Mouse (Mus musculus): ENCODE data around the gene Usp22. TPM values are rescaled to one million over a fixed set of nuclear protein-coding genes. Genes with fewer than 3 reads are reported as not detected.

Usp22 gene
- polyA plus RNA-seq, 1 experiment from 2014 or later: 92.5 TPM

DNA sequence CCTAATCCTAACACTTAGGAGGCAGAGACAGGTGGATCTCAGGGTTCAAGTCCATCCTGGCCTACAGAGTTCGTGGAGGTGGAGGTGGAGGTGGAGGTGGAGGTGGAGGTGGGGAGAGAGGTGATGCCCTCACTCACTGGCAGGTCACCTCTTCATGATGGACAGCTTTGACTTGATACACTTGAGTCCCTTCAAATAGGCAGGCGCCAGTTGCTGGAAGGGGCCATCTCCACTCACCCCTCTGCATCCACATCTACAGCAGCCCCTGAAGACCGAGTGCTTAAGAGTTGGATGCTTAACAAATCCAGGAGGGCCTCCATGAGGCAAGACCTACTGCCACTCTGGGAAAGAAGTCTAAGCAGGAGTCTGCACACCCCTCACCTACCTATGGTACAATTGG, 11.5 kb downstream of the Usp22 start:
- Histone ChIP-seq H3K4me1 (ENCODE audit: control insufficient read depth in 2 of 2, insufficient read depth in 2 of 2, low read length in 2 of 2) (no peaks in the 10 kb centered on the region; a peak in 1 of 4 replicates), H3K27me3 (ENCODE audit: control insufficient read depth, insufficient read depth, low read length) (no peaks in the 10 kb centered on the region), H3K4me2 (ENCODE audit: low read length) (no peak overlapping the region), H3K36me3 (ENCODE audit: control insufficient read depth, insufficient read depth, low read length) (peaks cover 100% of the 10 kb centered on the region), H3K27ac (replicated peaks in 1 of 2; ENCODE audit: control insufficient read depth in 1 of 2, insufficient read depth in 1 of 2, low read depth in 2 of 2, low read length in 2 of 2) (no peak overlapping the region), H3K9ac (ENCODE audit: low read length) (no peak overlapping the region), H3K9me3 (ENCODE audit: control insufficient read depth, low read length) (no peaks in the 10 kb centered on the region), H3K4me3 (ENCODE audit: control insufficient read depth in 1 of 2, insufficient read depth in 1 of 2, low read depth in 1 of 2, low read length in 2 of 2) (no peak overlapping the region)
- no peak for ATAC-seq (ENCODE audit: insufficient number of reproducible peaks, insufficient read depth, low FRiP score, low read depth)
- 79% methylated on average over 3 of the region's 3 CpGs for WGBS

DNA sequence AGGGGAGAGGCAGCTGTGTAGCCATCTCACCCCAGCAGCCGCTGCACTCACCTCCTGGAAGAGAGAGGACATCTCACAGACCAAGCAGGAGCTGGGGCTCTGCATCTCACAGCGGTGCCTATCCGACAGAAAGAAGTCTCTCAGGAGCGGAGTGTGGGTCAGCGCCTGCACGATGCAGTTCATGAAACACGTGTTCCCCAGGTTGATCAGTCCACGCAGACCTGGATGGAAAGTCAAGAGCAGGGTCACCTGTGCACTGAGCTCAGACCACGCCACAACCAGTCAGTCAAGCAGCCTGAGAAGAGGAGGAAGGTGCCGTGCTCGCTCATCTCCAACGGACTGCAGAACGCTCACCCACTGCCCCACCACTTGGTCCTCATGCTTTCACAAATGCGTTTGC, 12.1 kb downstream of the Usp22 start:
- peaks cover 100% of the 10 kb centered on the region for H3K36me3 ChIP-seq (ENCODE audit: control insufficient read depth, insufficient read depth, low read length)
- H3K9ac ChIP-seq (ENCODE audit: low read length): no peak overlapping the region
- H3K4me3 ChIP-seq (ENCODE audit: control insufficient read depth in 1 of 2, insufficient read depth in 1 of 2, low read depth in 1 of 2, low read length in 2 of 2): no peak overlapping the region
- H3K4me1 ChIP-seq (ENCODE audit: control insufficient read depth in 2 of 2, insufficient read depth in 2 of 2, low read length in 2 of 2): no peaks in the 10 kb centered on the region; a peak in 1 of 4 replicates
- WGBS: 93% methylated on average over 14 of the region's 14 CpGs
- no peaks in the 10 kb centered on the region for H3K27me3 ChIP-seq (ENCODE audit: control insufficient read depth, insufficient read depth, low read length)
- no peak overlapping the region for H3K27ac ChIP-seq (replicated peaks in 1 of 2; ENCODE audit: control insufficient read depth in 1 of 2, insufficient read depth in 1 of 2, low read depth in 2 of 2, low read length in 2 of 2)
- no peak for ATAC-seq (ENCODE audit: insufficient number of reproducible peaks, insufficient read depth, low FRiP score, low read depth)
- no peaks in the 10 kb centered on the region for H3K9me3 ChIP-seq (ENCODE audit: control insufficient read depth, low read length)
- H3K4me2 ChIP-seq (ENCODE audit: low read length): no peak overlapping the region

DNA sequence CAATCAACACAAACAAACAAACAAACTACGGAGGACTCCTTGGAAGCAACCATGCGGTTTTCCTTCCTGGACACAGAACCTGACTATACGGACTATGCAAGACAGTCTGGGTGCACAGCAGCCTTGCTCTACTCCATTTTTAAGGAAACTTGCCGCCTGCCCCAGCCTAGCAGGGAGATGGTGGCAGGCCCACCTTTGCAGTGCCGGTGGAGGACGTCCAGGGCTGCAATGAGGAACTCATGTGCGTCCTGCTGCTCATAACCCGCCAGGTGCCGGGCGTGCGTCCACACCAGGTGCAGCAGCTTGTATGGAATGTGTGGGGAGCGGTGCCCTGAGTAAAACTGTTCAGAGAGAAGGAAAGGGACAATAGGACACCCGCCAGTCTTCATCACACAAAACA, 13.7 kb downstream of the Usp22 start:
- Histone ChIP-seq H3K9ac (ENCODE audit: low read length) (no peak overlapping the region), H3K27me3 (ENCODE audit: control insufficient read depth, insufficient read depth, low read length) (no peaks in the 10 kb centered on the region), H3K36me3 (ENCODE audit: control insufficient read depth, insufficient read depth, low read length) (peaks cover 100% of the 10 kb centered on the region), H3K4me3 (ENCODE audit: control insufficient read depth in 1 of 2, insufficient read depth in 1 of 2, low read depth in 1 of 2, low read length in 2 of 2) (no peak overlapping the region), H3K27ac (replicated peaks in 1 of 2; ENCODE audit: control insufficient read depth in 1 of 2, insufficient read depth in 1 of 2, low read depth in 2 of 2, low read length in 2 of 2) (no peak overlapping the region), H3K4me1 (ENCODE audit: control insufficient read depth in 2 of 2, insufficient read depth in 2 of 2, low read length in 2 of 2) (no peaks in the 10 kb centered on the region; a peak in 2 of 4 replicates), H3K4me2 (ENCODE audit: low read length) (no peak overlapping the region), H3K9me3 (ENCODE audit: control insufficient read depth, low read length) (no peaks in the 10 kb centered on the region)
- ATAC-seq (ENCODE audit: insufficient number of reproducible peaks, insufficient read depth, low FRiP score, low read depth): no peak
- 94% methylated on average over 13 of the region's 13 CpGs for WGBS

DNA sequence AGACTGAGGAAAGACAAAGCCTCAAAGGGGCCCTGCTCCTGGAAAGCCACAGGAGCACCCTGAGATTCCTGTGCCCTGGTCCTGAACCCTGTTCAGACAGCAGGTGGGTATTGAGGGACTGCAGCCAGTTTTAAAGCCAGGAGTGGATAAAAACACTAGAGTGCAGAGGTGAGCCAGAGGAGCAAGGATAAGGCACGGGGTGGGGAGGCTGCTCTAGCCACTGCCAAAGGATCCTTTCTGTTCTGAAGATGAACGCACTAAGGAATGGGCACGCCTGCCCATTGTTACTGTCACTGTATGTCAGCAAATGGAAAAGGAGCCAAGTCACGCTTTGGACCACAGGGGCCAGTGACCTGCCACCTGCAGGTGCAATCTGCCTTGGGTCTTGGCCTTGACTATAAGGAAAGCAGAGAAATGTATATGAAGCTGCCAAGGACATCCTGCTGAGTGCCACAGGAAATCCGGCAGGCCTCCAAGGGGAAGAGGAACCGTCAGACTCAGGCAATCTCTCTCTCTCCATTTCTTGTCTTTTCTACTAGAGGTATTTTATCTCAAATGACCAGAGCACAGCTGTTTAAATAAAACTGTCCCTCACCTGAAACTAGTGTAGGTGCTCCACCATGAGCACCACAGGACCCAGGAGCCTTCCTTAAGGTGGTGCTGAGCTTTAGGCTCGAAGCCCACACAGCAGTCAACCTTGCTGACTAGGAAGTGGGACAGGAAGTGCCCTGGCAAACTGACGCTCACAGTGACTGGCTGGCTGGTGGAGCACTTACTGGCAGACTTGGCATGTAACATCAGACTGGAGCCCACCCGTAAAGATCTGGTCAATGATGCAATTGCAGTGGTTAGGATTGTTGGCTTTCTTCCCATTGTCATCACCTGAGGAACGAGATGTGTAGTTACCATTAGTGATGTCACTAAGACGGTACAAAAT, 14.8 kb downstream of the Usp22 start:
- no peak for ATAC-seq (ENCODE audit: insufficient number of reproducible peaks, insufficient read depth, low FRiP score, low read depth)

DNA sequence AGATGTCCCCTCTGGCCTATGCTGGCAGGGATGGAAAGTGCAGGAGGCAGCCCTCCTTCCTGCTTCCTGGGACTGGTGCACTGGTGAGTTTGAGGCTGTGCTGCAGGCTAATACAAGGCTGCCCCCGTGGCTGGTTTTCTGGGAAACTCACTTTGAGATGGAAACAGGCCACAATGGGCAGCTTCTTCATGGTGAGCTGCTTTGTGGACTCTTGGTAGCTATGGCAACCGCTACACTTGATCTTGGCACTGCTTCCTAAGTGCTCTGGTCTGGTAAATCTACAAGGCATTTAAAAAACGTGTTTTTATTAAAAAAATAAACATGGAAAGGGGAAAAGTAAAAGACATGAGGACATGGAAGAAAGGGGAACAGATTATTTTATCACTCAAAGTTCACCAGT, 16.7 kb downstream of the Usp22 start:
- 79% methylated on average over 3 of the region's 3 CpGs for WGBS
- no peaks in the 10 kb centered on the region for H3K27me3 ChIP-seq (ENCODE audit: control insufficient read depth, insufficient read depth, low read length)
- H3K4me1 ChIP-seq (ENCODE audit: control insufficient read depth in 2 of 2, insufficient read depth in 2 of 2, low read length in 2 of 2): peaks cover 0 to 8% of the 10 kb centered on the region in 2 experiments; a peak in 1 of 4 replicates
- peaks cover 100% of the 10 kb centered on the region for H3K36me3 ChIP-seq (ENCODE audit: control insufficient read depth, insufficient read depth, low read length)
- no peak for ATAC-seq (ENCODE audit: insufficient number of reproducible peaks, insufficient read depth, low FRiP score, low read depth)
- no peak overlapping the region for H3K4me3 ChIP-seq (ENCODE audit: control insufficient read depth in 1 of 2, insufficient read depth in 1 of 2, low read depth in 1 of 2, low read length in 2 of 2)
- H3K9ac ChIP-seq (ENCODE audit: low read length): no peak overlapping the region
- H3K27ac ChIP-seq (replicated peaks in 1 of 2; ENCODE audit: control insufficient read depth in 1 of 2, insufficient read depth in 1 of 2, low read depth in 2 of 2, low read length in 2 of 2): no peak overlapping the region
- H3K9me3 ChIP-seq (ENCODE audit: control insufficient read depth, low read length): no peaks in the 10 kb centered on the region
- H3K4me2 ChIP-seq (ENCODE audit: low read length): no peak overlapping the region

More for the DNA sequence above, 14.8 kb downstream of the Usp22 start:
- Histone ChIP-seq H3K9ac (ENCODE audit: low read length) (no peak overlapping the region), H3K4me3 (ENCODE audit: control insufficient read depth in 1 of 2, insufficient read depth in 1 of 2, low read depth in 1 of 2, low read length in 2 of 2) (no peak overlapping the region), H3K27me3 (ENCODE audit: control insufficient read depth, insufficient read depth, low read length) (no peaks in the 10 kb centered on the region), H3K36me3 (ENCODE audit: control insufficient read depth, insufficient read depth, low read length) (peaks cover 100% of the 10 kb centered on the region), H3K27ac (replicated peaks in 1 of 2; ENCODE audit: control insufficient read depth in 1 of 2, insufficient read depth in 1 of 2, low read depth in 2 of 2, low read length in 2 of 2) (no peak overlapping the region), H3K4me2 (ENCODE audit: low read length) (no peak overlapping the region), H3K9me3 (ENCODE audit: control insufficient read depth, low read length) (no peaks in the 10 kb centered on the region), H3K4me1 (ENCODE audit: control insufficient read depth in 2 of 2, insufficient read depth in 2 of 2, low read length in 2 of 2) (peaks cover 0 to 8% of the 10 kb centered on the region in 2 experiments; a peak in 2 of 4 replicates)
- 68% methylated on average over 11 of the region's 11 CpGs for WGBS

DNA sequence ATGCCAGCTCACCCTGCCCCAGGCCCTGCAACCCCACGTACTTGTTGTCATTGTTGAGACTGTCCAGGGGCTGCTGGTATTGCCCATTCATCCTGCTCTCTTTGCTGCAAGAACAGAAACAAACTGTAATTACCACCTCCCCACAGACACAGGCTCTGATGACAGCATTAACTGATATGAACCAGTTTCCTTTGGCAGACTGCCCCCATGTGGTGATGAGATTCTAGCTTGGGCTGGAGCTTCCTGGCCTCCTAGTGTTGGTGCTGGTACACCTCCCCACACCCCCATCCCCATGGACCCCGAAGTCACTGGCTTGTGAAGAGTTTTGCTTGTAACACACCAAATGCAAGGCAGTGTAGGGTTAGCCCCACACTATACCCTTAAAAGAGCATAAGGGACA, 19.1 kb downstream of the Usp22 start:
- no peak overlapping the region for H3K4me2 ChIP-seq (ENCODE audit: low read length)
- no peak overlapping the region for H3K9ac ChIP-seq (ENCODE audit: low read length)
- H3K4me1 ChIP-seq (ENCODE audit: control insufficient read depth in 2 of 2, insufficient read depth in 2 of 2, low read length in 2 of 2): peaks cover 0 to 8% of the 10 kb centered on the region in 2 experiments; a peak in 1 of 4 replicates
- H3K27ac ChIP-seq (replicated peaks in 1 of 2; ENCODE audit: control insufficient read depth in 1 of 2, insufficient read depth in 1 of 2, low read depth in 2 of 2, low read length in 2 of 2): no peak overlapping the region
- WGBS: 39% methylated on average over 2 of the region's 2 CpGs
- no peaks in the 10 kb centered on the region for H3K9me3 ChIP-seq (ENCODE audit: control insufficient read depth, low read length)
- ATAC-seq (ENCODE audit: insufficient number of reproducible peaks, insufficient read depth, low FRiP score, low read depth): no peak
- H3K36me3 ChIP-seq (ENCODE audit: control insufficient read depth, insufficient read depth, low read length): peaks cover 96% of the 10 kb centered on the region
- H3K4me3 ChIP-seq (ENCODE audit: control insufficient read depth in 1 of 2, insufficient read depth in 1 of 2, low read depth in 1 of 2, low read length in 2 of 2): no peak overlapping the region
- H3K27me3 ChIP-seq (ENCODE audit: control insufficient read depth, insufficient read depth, low read length): no peaks in the 10 kb centered on the region

DNA sequence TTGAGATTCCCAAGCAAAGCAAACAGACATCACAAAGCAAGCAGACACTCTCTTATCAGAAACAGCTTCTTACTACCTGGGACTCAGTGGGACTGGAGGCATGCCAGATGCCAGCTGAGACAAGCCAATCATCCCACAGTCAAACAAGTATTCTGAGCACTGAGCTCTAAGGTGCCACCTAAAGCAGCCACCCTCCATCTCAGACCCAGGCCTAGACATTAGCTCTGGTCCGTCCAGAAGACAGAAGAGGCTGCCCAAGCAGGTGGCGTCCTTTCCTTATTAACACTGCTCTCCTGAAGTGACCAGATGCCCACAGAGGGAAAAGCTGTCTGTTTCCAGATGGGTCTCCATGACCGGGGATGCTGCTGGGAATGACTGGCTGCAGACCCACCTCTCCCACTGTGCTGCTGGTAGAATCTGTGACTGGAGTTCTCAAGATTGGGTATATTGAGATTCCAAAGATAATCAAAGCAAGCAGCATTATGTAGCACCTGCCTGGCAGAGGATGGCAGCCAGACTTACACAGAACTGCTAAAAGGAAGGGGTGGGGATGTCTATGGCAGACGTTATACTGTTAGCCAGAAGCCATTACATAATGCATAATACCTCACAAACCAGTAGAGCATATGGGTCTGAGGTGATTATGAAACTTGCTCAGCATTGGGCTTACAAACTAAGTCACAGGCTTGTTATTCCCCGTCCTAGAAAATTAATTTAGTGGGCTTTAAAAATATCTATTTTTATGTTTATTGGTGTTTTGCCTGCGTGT, 24.4 kb downstream of the Usp22 start:
- Histone ChIP-seq H3K4me3 (ENCODE audit: control insufficient read depth in 1 of 2, insufficient read depth in 1 of 2, low read depth in 1 of 2, low read length in 2 of 2) (no peak overlapping the region), H3K9me3 (ENCODE audit: control insufficient read depth, low read length) (no peaks in the 10 kb centered on the region), H3K9ac (ENCODE audit: low read length) (no peak overlapping the region), H3K27ac (replicated peaks in 1 of 2; ENCODE audit: control insufficient read depth in 1 of 2, insufficient read depth in 1 of 2, low read depth in 2 of 2, low read length in 2 of 2) (no peak overlapping the region), H3K4me2 (ENCODE audit: low read length) (no peak overlapping the region), H3K27me3 (ENCODE audit: control insufficient read depth, insufficient read depth, low read length) (peaks cover 13% of the 10 kb centered on the region; the same call in 1 of the 2 replicates), H3K4me1 (ENCODE audit: control insufficient read depth in 2 of 2, insufficient read depth in 2 of 2, low read length in 2 of 2) (peaks cover 0 to under 1% of the 10 kb centered on the region in 2 experiments; a peak in 3 of 4 replicates), H3K36me3 (ENCODE audit: control insufficient read depth, insufficient read depth, low read length) (peaks cover 43% of the 10 kb centered on the region)
- ATAC-seq (ENCODE audit: insufficient number of reproducible peaks, insufficient read depth, low FRiP score, low read depth): no peak
- WGBS: 74% methylated on average over 6 of the region's 6 CpGs

Measured in heart, embryonic 14.5 days (tissue).